Mouse (Mus musculus) thymus, adult 2 months (tissue): Measurements from ENCODE around the gene Gpnmb.

Experiments
- CTCF ChIP-seq: fragments of 200-500 bp; IDR thresholded peaks from 2 replicates; pipeline ENCODE4 v1.5.1; 2012; ENCODE audit warnings: mild to moderate bottlenecking, control low read depth, low read length, moderate library complexity, borderline replicate concordance; ENCODE audit not compliant: control insufficient read depth, poor library complexity, insufficient read depth; ENCODE audit errors: extremely low read depth
- POLR2A ChIP-seq: fragments of 200-500 bp; IDR thresholded peaks from 2 replicates; pipeline ENCODE4 v1.6.1; 2012; ENCODE audit warnings: mild to moderate bottlenecking, low read length, control low read depth, moderate library complexity; ENCODE audit not compliant: control insufficient read depth, poor library complexity, insufficient read depth; ENCODE audit errors: extremely low read depth

- TF ChIP-seq CTCF (no peak), POLR2A (no peak)
These were observed 77.5 kb downstream of the Gpnmb start for GRCm38 (mm10) chr6:49113895-49114294.
